Mouse (Mus musculus) liver, embryonic 14.5 days (tissue): ENCODE data around the gene Psmd5. TPM values are rescaled to one million over a fixed set of nuclear protein-coding genes. Genes with fewer than 3 reads are reported as not detected.

Source experiments
- ATAC-seq: fragments of 200-750 bp; cut with Nextera tagmentation; 2 replicates; pipeline ENCODE4 v1.8.0; 2017; ENCODE audit warnings: moderate number of reproducible peaks, mild to moderate bottlenecking, moderate library complexity; ENCODE audit not compliant: insufficient read depth
- DNase-seq, 3 experiments: peaks; one replicate each; pipeline ENCODE4 v3.0.0-alpha.2; 2012 to 2013; ENCODE audit warnings: low read depth in 3 of 3, low spot score in 3 of 3
- H3K27ac ChIP-seq: fragments of 300-500 bp; sonication (generic); 2 replicates; pipeline ENCODE4 v1.5.1; 2014; ENCODE audit warnings: moderate library complexity, mild to moderate bottlenecking, control low read depth, inconsistent platforms
- H3K27me3 ChIP-seq: fragments of 300-500 bp; sonication (generic); 2 replicates; pipeline ENCODE4 v1.6.1; 2014; ENCODE audit warnings: mild to moderate bottlenecking, low read length, moderate library complexity; ENCODE audit not compliant: control insufficient read depth, insufficient read depth
- H3K36me3 ChIP-seq: fragments of 300-500 bp; sonication (generic); replicated peaks from 2 replicates; pipeline ENCODE4 v1.6.1; 2014; ENCODE audit warnings: low read depth; ENCODE audit not compliant: control insufficient read depth, insufficient read depth
- H3K4me1 ChIP-seq, 2 experiments: fragments of 200-500 bp in 1 of 2; fragments of 300-500 bp in 1 of 2; sonication (generic) in 1 of 2; replicated peaks; 2 replicates each; pipeline ENCODE4 v1.6.1; 2012 to 2014; ENCODE audit warnings: antibody characterized with exemption in 1 of 2, inconsistent platforms in 1 of 2, low read length in 1 of 2; ENCODE audit not compliant: control insufficient read depth in 2 of 2, insufficient read depth in 2 of 2
- H3K4me2 ChIP-seq: fragments of 300-500 bp; sonication (generic); 2 replicates; pipeline ENCODE4 v1.6.1; 2014; ENCODE audit warnings: low read depth, mild to moderate bottlenecking, control low read depth, moderate library complexity
- H3K4me3 ChIP-seq, 2 experiments: fragments of 200-500 bp in 1 of 2; fragments of 300-500 bp in 1 of 2; sonication (generic) in 1 of 2; 2 replicates each; pipeline ENCODE4 v1.5.1; 2012 to 2014; ENCODE audit warnings: low read depth in 2 of 2, low read length in 2 of 2, mild to moderate bottlenecking in 2 of 2, control low read depth in 1 of 2, inconsistent platforms in 1 of 2, moderate library complexity in 1 of 2; ENCODE audit not compliant: insufficient read depth in 1 of 2
- H3K9ac ChIP-seq: fragments of 300-500 bp; sonication (generic); replicated peaks from 2 replicates; pipeline ENCODE4 v1.6.1; 2014; ENCODE audit warnings: mild to moderate bottlenecking, control low read depth, moderate library complexity
- H3K9me3 ChIP-seq: fragments of 300-500 bp; sonication (generic); 2 replicates; pipeline ENCODE4 v1.6.1; 2016; ENCODE audit warnings: low read length, mixed read lengths; ENCODE audit not compliant: control insufficient read depth
- CTCF ChIP-seq: IDR thresholded peaks from 2 replicates; pipeline ENCODE4 v1.5.1; 2016; ENCODE audit warnings: antibody characterized with exemption, low read depth, control low read depth
- EP300 ChIP-seq: IDR thresholded peaks from 2 replicates; pipeline ENCODE4 v1.6.1; 2016; ENCODE audit warnings: antibody characterized with exemption, low read depth
- WGBS: fragments of 180-500 bp; shearing (Covaris S2); extraction: QIAGEN DNeasy Blood & Tissue Kit; methylation state at CpG from one replicate; pipeline ENCODE4 v1.1.7; 2014; ENCODE audit not compliant: insufficient replicate concordance; 5-methylcytosine and 5-hydroxymethylcytosine counted together
- polyA plus RNA-seq, 2 experiments: library from polyadenylated mRNA; depleted of rRNA in 1 of 2; stranded (reverse) in 1 of 2; unstranded in 1 of 2; fragments of >200 nt; fragmentation: Nextera tagmentation in 1 of 2; extraction: Ambion mirVana in 1 of 2; gene quantifications; 2 replicates each; pipeline versions ENCODE4 v1.2.1 to v1.2.3; 2012 to 2014

The Psmd5 gene
- polyA plus RNA-seq, 2 experiments, result 36.5 to 84.1 TPM

DNA sequence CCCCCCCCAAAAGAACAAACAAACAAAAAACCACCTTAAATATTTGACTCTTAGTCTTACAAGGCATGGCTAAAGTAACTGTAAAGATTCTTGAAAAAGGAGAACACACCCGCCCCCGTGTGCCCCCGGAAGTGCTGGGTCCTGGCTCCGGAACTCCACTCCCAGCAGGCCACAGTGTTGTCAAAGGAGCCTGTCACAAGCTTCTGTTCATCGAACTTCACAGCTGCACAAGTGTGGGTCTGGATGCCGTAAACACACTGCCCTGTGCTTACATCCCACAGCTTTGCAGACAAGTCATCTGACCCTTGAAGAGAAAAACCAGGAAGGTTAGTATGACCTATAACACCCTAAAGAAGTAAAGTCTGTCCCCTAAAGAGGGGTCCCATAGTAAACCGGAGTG, 62.1 kb downstream of the Psmd5 start:
- Histone ChIP-seq H3K4me3 (no peak overlapping the region), H3K9ac (no peak overlapping the region), H3K4me2 (no peak overlapping the region), H3K27me3 (no peaks in the 10 kb centered on the region), H3K4me1 (peaks cover 24 to 29% of the 10 kb centered on the region in 2 experiments), H3K9me3 (no peaks in the 10 kb centered on the region), H3K27ac (no peak overlapping the region), H3K36me3 (peaks cover 84% of the 10 kb centered on the region)
- no peak for DNase-seq
- no peak for TF ChIP-seq EP300
- no peak for TF ChIP-seq CTCF
- 76% methylated on average over 7 of the region's 7 CpGs for WGBS
- no peak for ATAC-seq

DNA sequence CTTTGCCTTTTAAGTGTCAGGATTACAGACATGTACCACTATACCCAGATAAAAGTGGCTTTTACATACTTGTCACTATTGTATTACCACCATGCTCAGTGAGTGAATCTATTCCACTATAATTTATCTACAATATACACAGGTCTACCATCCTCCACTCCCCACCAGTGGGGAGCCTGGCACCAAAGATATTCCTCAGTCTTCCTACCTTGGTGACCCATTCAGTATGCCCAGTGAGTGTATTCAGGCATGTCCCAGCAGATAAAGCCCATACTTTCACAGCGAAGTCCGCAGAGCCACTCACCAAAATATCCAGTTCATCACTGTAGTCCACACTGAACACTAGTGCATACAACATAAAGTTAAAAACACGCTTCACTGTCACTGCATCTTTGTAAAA, 64.0 kb downstream of the Psmd5 start:
- Histone ChIP-seq H3K9me3 (no peaks in the 10 kb centered on the region), H3K9ac (0 out of 2 replicates have a peak overlapping the region, but pooled peaks have one; percentile 29), H3K4me2 (no peak overlapping the region), H3K27me3 (no peaks in the 10 kb centered on the region), H3K4me3 (no peak overlapping the region), H3K4me1 (peaks cover 31 to 33% of the 10 kb centered on the region in 2 experiments), H3K27ac (peak overlapping the region; percentile 16; the same call in 1 of the 2 replicates), H3K36me3 (peaks cover 88% of the 10 kb centered on the region)
- TF ChIP-seq EP300, result peak; percentile 61
- no peak for TF ChIP-seq CTCF
- DNase-seq (no peak), ATAC-seq (peak; percentile 76)
- 66% methylated on average over 3 of the region's 3 CpGs for WGBS

DNA sequence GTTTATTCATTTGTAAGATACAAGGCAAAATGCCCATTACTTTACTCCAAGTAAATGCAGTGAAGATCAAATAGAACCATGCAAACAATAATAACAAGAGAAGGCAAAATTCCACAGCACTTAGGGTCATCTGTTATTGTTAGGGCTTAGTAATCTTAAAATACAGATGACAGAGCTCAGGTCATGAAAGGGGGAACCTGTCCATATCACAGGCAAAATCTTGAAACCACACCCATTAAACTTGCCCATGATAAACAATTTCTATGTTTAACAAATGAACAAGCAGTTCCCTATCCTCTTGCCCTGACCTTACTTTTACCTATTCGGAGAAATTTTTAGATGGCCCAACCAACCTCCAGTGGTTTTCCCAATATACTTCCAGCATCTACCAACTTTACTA, 65.2 kb downstream of the Psmd5 start:
- Histone ChIP-seq H3K4me2 (peak overlapping the region; percentile 34), H3K9ac (0 out of 2 replicates have a peak overlapping the region, but pooled peaks have one; percentile 12), H3K27me3 (no peaks in the 10 kb centered on the region), H3K27ac (peak overlapping the region; percentile 57), H3K36me3 (peaks cover 90% of the 10 kb centered on the region), H3K4me1 (peaks cover 41 to 42% of the 10 kb centered on the region in 2 experiments), H3K9me3 (no peaks in the 10 kb centered on the region), H3K4me3 (no peak overlapping the region)
- TF ChIP-seq CTCF (no peak), EP300 (no peak)
- ATAC-seq (no peak), DNase-seq (no peak)
- 65% methylated on average over 1 of the region's 1 CpGs for WGBS

DNA sequence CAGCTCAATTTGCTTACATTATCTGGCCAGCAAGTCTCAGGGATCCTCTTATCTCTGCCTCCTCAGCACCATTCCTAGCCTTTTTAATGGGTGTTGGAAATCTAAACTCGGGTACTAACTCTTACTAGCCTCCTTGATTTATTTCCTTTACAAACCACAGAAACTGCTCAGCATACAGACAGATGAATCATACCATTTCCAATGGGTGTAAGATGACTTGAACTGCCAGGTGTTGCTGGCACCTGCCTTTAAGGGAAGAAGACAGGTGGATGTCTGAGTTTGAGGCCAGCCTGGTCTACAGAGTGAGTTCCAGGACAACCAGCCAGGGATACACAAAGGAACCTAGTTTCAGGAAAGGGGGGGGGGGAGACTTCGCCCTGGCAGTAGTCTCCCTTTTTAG, 66.7 kb downstream of the Psmd5 start:
- H3K9me3 ChIP-seq, result no peaks in the 10 kb centered on the region
- H3K4me3 ChIP-seq, result no peak overlapping the region
- no peak overlapping the region for H3K4me2 ChIP-seq
- H3K9ac ChIP-seq, result no peak overlapping the region
- H3K4me1 ChIP-seq, result peaks cover 51 to 54% of the 10 kb centered on the region in 2 experiments
- H3K27ac ChIP-seq, result peak overlapping the region; percentile 34; the same call in 1 of the 2 replicates
- DNase-seq, result no peak
- no peak for TF ChIP-seq EP300
- TF ChIP-seq CTCF, result no peak
- no peak for ATAC-seq
- peaks cover 84% of the 10 kb centered on the region for H3K36me3 ChIP-seq
- no peaks in the 10 kb centered on the region for H3K27me3 ChIP-seq
- 42% methylated on average over 2 of the region's 2 CpGs for WGBS

DNA sequence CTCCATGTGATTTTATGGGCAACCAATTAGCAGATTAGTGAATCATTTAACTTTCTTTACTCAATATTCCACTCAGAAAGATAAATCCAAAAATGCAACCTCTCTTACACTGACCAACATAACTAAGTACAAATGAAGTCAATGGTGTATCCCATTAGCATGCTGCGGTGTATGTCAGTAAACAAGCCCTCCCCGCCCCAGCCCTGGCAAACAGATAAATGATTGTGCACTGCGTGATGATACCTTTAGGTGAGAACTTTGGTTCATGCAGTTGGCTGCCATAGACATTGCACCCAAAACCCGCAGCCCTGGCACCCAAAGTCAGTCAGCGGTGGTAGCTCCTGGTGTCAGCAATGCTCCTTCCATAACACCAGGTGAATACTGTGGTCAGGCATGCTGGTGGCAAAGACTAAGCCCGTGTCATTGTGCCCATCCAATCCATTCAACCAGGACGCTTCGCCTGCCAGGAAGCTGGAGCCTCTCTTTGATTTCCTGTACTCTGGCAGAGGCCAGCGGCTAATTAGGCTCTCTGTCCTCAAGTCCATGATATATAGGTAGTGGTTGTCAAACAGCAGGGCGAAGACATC, 69.3 kb downstream of the Psmd5 start:
- no peak for DNase-seq
- H3K9me3 ChIP-seq, result no peaks in the 10 kb centered on the region
- peak overlapping the region; percentile 43 for H3K9ac ChIP-seq
- peaks cover 50 to 55% of the 10 kb centered on the region in 2 experiments for H3K4me1 ChIP-seq
- H3K27ac ChIP-seq, result peak overlapping the region; percentile 91
- H3K4me2 ChIP-seq, result peak overlapping the region; percentile 87
- peak overlapping the region in 1 of 2 experiments; percentile 16; a peak in 1 of 4 replicates for H3K4me3 ChIP-seq
- TF ChIP-seq EP300, result peak; percentile 9; the same call in 1 of the 2 replicates
- 0 out of 2 replicates have a peak, but pooled peaks have one; percentile 10 for TF ChIP-seq CTCF
- no peaks in the 10 kb centered on the region for H3K27me3 ChIP-seq
- peaks cover 62% of the 10 kb centered on the region for H3K36me3 ChIP-seq
- WGBS, result 71% methylated on average over 10 of the region's 10 CpGs
- peak; percentile 32; the same call in 1 of the 2 replicates for ATAC-seq
